Mouse (Mus musculus) liver, postnatal 0 days (tissue): Measurements from ENCODE around the gene Klf3.

Experiments
- CTCF ChIP-seq: sonication (generic); IDR thresholded peaks from 2 replicates; pipeline ENCODE4 v1.5.1; 2016; ENCODE audit warnings: antibody characterized with exemption, low read depth
- EP300 ChIP-seq: IDR thresholded peaks from 2 replicates; pipeline ENCODE4 v1.6.1; 2016; ENCODE audit warnings: antibody characterized with exemption, low read depth, mild to moderate bottlenecking

DNA sequence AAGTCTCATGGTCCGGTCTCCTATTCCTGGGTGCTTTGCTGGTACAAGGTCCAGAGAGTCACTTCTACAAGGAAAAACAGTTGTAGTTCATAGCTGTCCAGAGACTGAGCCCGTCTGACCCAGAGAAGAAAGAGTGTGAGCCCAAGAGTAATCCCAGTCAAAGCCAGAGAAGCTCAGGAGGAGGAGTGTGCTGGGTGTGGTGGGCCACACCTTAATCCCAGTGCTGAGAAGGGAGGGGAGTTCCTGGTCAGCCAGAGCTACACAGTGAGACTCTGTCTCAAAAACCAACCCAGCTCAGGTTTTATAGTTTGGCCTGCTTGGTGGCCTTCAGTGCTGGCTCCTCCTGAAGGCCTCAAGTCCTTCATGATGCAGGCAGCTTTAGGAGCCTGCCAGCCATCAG lies 18.1 kb downstream of the Klf3 start:
- TF ChIP-seq CTCF (no peak), EP300 (no peak)
